Mouse (Mus musculus) forebrain, embryonic 11.5 days (tissue): Measurements from ENCODE around the gene Gm340. TPM values are rescaled to one million over a fixed set of nuclear protein-coding genes. Genes with fewer than 3 reads are reported as not detected.

Experiments used
- ATAC-seq: fragments of 200-750 bp; cut with Nextera tagmentation; replicated peaks from 2 replicates; pipeline ENCODE4 v1.8.0; 2017; ENCODE audit warnings: moderate TSS enrichment; ENCODE audit not compliant: low FRiP score
- DNase-seq: peaks from one replicate; pipeline ENCODE4 v3.0.0-alpha.2; 2017; ENCODE audit warnings: low spot score
- H3K27ac ChIP-seq: fragments of 300-500 bp; sonication (generic); 2 replicates; pipeline ENCODE4 v1.5.1; 2014; ENCODE audit warnings: low read depth, low read length
- H3K27me3 ChIP-seq: fragments of 300-500 bp; sonication (generic); 2 replicates; pipeline ENCODE4 v1.6.1; 2014; ENCODE audit warnings: mild to moderate bottlenecking, low read length, mixed read lengths; ENCODE audit not compliant: control insufficient read depth, insufficient read depth
- H3K36me3 ChIP-seq: fragments of 300-500 bp; sonication (generic); 2 replicates; pipeline ENCODE4 v1.6.1; 2014; ENCODE audit warnings: mild to moderate bottlenecking, low read length, moderate library complexity, mixed read lengths; ENCODE audit not compliant: control insufficient read depth, insufficient read depth
- H3K4me1 ChIP-seq: fragments of 300-500 bp; sonication (generic); replicated peaks from 2 replicates; pipeline ENCODE4 v1.6.1; 2014; ENCODE audit warnings: low read length, mixed read lengths; ENCODE audit not compliant: control insufficient read depth, insufficient read depth
- H3K4me2 ChIP-seq: fragments of 300-500 bp; sonication (generic); 2 replicates; pipeline ENCODE4 v1.6.1; 2014; ENCODE audit warnings: low read depth, mild to moderate bottlenecking, low read length, moderate library complexity, mixed read lengths; ENCODE audit not compliant: severe bottlenecking
- H3K4me3 ChIP-seq: fragments of 300-500 bp; sonication (generic); 2 replicates; pipeline ENCODE4 v1.5.1; 2014; ENCODE audit warnings: low read depth, low read length
- H3K9ac ChIP-seq: fragments of 300-500 bp; sonication (generic); 2 replicates; pipeline ENCODE4 v1.6.1; 2014; ENCODE audit warnings: low read length
- H3K9me3 ChIP-seq: fragments of 300-500 bp; sonication (generic); 2 replicates; pipeline ENCODE4 v1.6.1; 2016; ENCODE audit warnings: low read length, mixed read lengths; ENCODE audit not compliant: control insufficient read depth
- WGBS: fragments of 180-500 bp; shearing (Covaris S2); extraction: QIAGEN DNeasy Blood & Tissue Kit; methylation state at CpG from one replicate; pipeline ENCODE4 v1.1.7; 2014; 5-methylcytosine and 5-hydroxymethylcytosine counted together
- polyA plus RNA-seq: library from polyadenylated mRNA; unstranded; fragments of >200 nt; fragmentation: Nextera tagmentation; extraction: Ambion mirVana; gene quantifications from 2 replicates; pipeline ENCODE4 v1.2.1, GENCODE M21; 2014

The Gm340 gene
- polyA plus RNA-seq, 1 experiment from 2014 or later = 4.8 TPM

- 92% methylated on average over 4 of the region's 4 CpGs for WGBS
- Histone ChIP-seq H3K27me3 (no peaks in the 10 kb centered on the region), H3K9ac (no peak overlapping the region), H3K4me1 (no peaks in the 10 kb centered on the region), H3K9me3 (no peaks in the 10 kb centered on the region), H3K27ac (no peak overlapping the region), H3K36me3 (peaks cover 6% of the 10 kb centered on the region), H3K4me2 (no peak overlapping the region), H3K4me3 (no peak overlapping the region)
- ATAC-seq = no peak
- DNase-seq = no peak
Observed at GRCm38 (mm10) chr19:41579311-41579920, 2.8 kb upstream of the Gm340 start.

GRCm38 (mm10) chr19:41582918-41583514 lies 846 bp downstream of the Gm340 start:
- Histone ChIP-seq H3K36me3 (peaks cover 6% of the 10 kb centered on the region), H3K27me3 (no peaks in the 10 kb centered on the region), H3K4me2 (no peak overlapping the region), H3K9me3 (no peaks in the 10 kb centered on the region), H3K4me3 (no peak overlapping the region), H3K9ac (no peak overlapping the region), H3K27ac (no peak overlapping the region), H3K4me1 (no peaks in the 10 kb centered on the region)
- 98% methylated on average over 5 of the region's 5 CpGs for WGBS
- ATAC-seq (no peak), DNase-seq (no peak)

- ATAC-seq = no peak
- H3K9ac ChIP-seq = no peak overlapping the region
- WGBS = 93% methylated on average over 10 of the region's 10 CpGs
- no peak overlapping the region for H3K4me3 ChIP-seq
- no peaks in the 10 kb centered on the region for H3K9me3 ChIP-seq
- no peaks in the 10 kb centered on the region for H3K4me1 ChIP-seq
- peaks cover 6% of the 10 kb centered on the region for H3K36me3 ChIP-seq
- DNase-seq = no peak
- no peak overlapping the region for H3K27ac ChIP-seq
- H3K4me2 ChIP-seq = no peak overlapping the region
- no peaks in the 10 kb centered on the region for H3K27me3 ChIP-seq
Observed at GRCm38 (mm10) chr19:41586752-41587151, 4.6 kb downstream of the Gm340 start.

GRCm38 (mm10) chr19:41587431-41588222 lies 5.5 kb downstream of the Gm340 start:
- DNase-seq (no peak), ATAC-seq (no peak)
- no peak overlapping the region for H3K27ac ChIP-seq
- H3K36me3 ChIP-seq = peaks cover 3% of the 10 kb centered on the region
- H3K4me1 ChIP-seq = no peaks in the 10 kb centered on the region
- H3K4me3 ChIP-seq = no peak overlapping the region
- no peak overlapping the region for H3K4me2 ChIP-seq
- H3K9me3 ChIP-seq = no peaks in the 10 kb centered on the region
- no peak overlapping the region for H3K9ac ChIP-seq
- 92% methylated on average over 20 of the region's 20 CpGs for WGBS
- no peaks in the 10 kb centered on the region for H3K27me3 ChIP-seq

GRCm38 (mm10) chr19:41589026-41589425 lies 6.9 kb downstream of the Gm340 start:
- no peaks in the 10 kb centered on the region for H3K27me3 ChIP-seq
- H3K4me3 ChIP-seq = no peak overlapping the region
- ATAC-seq = no peak
- H3K27ac ChIP-seq = no peak overlapping the region
- no peak overlapping the region for H3K9ac ChIP-seq
- WGBS = 85% methylated on average over 7 of the region's 7 CpGs
- no peak for DNase-seq
- no peaks in the 10 kb centered on the region; the same call in 1 of the 2 replicates for H3K36me3 ChIP-seq
- no peaks in the 10 kb centered on the region for H3K4me1 ChIP-seq
- H3K4me2 ChIP-seq = no peak overlapping the region
- H3K9me3 ChIP-seq = no peaks in the 10 kb centered on the region

- H3K9me3 ChIP-seq = no peaks in the 10 kb centered on the region
- H3K4me2 ChIP-seq = no peak overlapping the region
- no peaks in the 10 kb centered on the region for H3K27me3 ChIP-seq
- DNase-seq (no peak), ATAC-seq (no peak)
- no peak overlapping the region for H3K9ac ChIP-seq
- H3K4me3 ChIP-seq = no peak overlapping the region
- no peak overlapping the region for H3K27ac ChIP-seq
- WGBS = 90% methylated on average over 8 of the region's 8 CpGs
- H3K36me3 ChIP-seq = no peaks in the 10 kb centered on the region; the same call in 1 of the 2 replicates
- no peaks in the 10 kb centered on the region for H3K4me1 ChIP-seq
Observed at GRCm38 (mm10) chr19:41589681-41590080, 7.5 kb downstream of the Gm340 start.

- no peak overlapping the region for H3K27ac ChIP-seq
- H3K4me2 ChIP-seq = no peak overlapping the region
- 88% methylated on average over 12 of the region's 12 CpGs for WGBS
- no peaks in the 10 kb centered on the region for H3K9me3 ChIP-seq
- DNase-seq (no peak), ATAC-seq (no peak)
- H3K36me3 ChIP-seq = no peaks in the 10 kb centered on the region
- H3K4me1 ChIP-seq = no peaks in the 10 kb centered on the region
- no peak overlapping the region for H3K4me3 ChIP-seq
- H3K9ac ChIP-seq = no peak overlapping the region
- no peaks in the 10 kb centered on the region for H3K27me3 ChIP-seq
Observed at GRCm38 (mm10) chr19:41591808-41592207, 9.6 kb downstream of the Gm340 start.

- Histone ChIP-seq H3K4me2 (no peak overlapping the region), H3K27me3 (no peaks in the 10 kb centered on the region), H3K9me3 (no peaks in the 10 kb centered on the region), H3K4me3 (no peak overlapping the region), H3K27ac (no peak overlapping the region), H3K36me3 (no peaks in the 10 kb centered on the region), H3K4me1 (no peaks in the 10 kb centered on the region), H3K9ac (no peak overlapping the region)
- ATAC-seq = no peak
- WGBS = 88% methylated on average over 6 of the region's 6 CpGs
- no peak for DNase-seq
Observed at GRCm38 (mm10) chr19:41597170-41597894, 15.2 kb downstream of the Gm340 start.
